Mouse (Mus musculus) G1E (cell line): ENCODE data around the gene Slc26a11.

ENCODE experiments used
- CTCF ChIP-seq: IDR thresholded peaks from 2 replicates; pipeline ENCODE4 v1.5.1; 2012; ENCODE audit warnings: low read depth, low read length, inconsistent platforms, mixed read lengths
- GATA1 ChIP-seq: IDR thresholded peaks from 2 replicates; pipeline ENCODE4 v1.6.1; 2012; ENCODE audit warnings: borderline replicate concordance, low read length, inconsistent platforms, mixed read lengths

- no peak for TF ChIP-seq CTCF
- TF ChIP-seq GATA1: no peak
Observed at GRCm38 (mm10) chr11:119377326-119377725, 22.0 kb downstream of the Slc26a11 start.
